Mouse (Mus musculus) adrenal gland, adult (tissue): ENCODE results near the gene Tarbp1.

Source experiments
- DNase-seq, 2 experiments: peaks; one replicate each; pipeline ENCODE4 v3.0.0; 2022 to 2023; ENCODE audit warnings: low spot score in 1 of 2; ENCODE audit not compliant: inconsistent age in 2 of 2

Gene Tarbp1

GRCm38 (mm10) chr8:126474299-126475187 is at the start of gene Tarbp1:
Tarbp1 (minus strand) TSS chr8:126475065.
- DNase-seq: peak; percentile 93 to 98

- peak; percentile 84 to 94 for DNase-seq
Observed at GRCm38 (mm10) chr8:126524233-126524985, 49.5 kb upstream of the Tarbp1 start.

GRCm38 (mm10) chr8:126523060-126523574 is 48.3 kb upstream of the Tarbp1 start:
- peak; percentile 88 to 92 for DNase-seq

DNA sequence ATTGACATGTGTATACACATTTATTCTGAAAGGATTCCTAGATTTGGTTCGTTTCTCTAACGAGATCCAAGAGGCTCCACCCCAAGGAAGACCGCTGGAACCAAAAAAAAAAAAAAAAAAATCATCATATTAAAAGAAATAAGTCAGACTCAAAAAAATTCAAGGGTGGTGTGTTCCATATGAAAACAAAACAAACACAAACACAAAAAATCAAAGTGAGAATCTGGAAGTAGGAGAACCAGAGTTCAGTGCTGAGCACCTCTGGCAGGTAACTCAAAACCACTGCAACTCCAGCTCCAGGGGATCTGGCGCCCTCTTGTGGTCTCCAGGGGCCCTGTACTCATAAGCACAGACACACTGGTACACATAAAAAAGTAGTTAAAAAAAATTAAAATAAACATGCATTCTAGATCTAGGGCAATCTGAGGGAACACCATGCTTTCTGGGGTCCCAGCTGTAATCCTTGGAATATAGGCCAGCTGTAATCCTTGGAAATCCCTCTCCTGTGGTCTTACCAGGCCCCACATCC is 44.6 kb upstream of the Tarbp1 start:
- DNase-seq: peak in 1 of 2 experiments; percentile 40

DNA sequence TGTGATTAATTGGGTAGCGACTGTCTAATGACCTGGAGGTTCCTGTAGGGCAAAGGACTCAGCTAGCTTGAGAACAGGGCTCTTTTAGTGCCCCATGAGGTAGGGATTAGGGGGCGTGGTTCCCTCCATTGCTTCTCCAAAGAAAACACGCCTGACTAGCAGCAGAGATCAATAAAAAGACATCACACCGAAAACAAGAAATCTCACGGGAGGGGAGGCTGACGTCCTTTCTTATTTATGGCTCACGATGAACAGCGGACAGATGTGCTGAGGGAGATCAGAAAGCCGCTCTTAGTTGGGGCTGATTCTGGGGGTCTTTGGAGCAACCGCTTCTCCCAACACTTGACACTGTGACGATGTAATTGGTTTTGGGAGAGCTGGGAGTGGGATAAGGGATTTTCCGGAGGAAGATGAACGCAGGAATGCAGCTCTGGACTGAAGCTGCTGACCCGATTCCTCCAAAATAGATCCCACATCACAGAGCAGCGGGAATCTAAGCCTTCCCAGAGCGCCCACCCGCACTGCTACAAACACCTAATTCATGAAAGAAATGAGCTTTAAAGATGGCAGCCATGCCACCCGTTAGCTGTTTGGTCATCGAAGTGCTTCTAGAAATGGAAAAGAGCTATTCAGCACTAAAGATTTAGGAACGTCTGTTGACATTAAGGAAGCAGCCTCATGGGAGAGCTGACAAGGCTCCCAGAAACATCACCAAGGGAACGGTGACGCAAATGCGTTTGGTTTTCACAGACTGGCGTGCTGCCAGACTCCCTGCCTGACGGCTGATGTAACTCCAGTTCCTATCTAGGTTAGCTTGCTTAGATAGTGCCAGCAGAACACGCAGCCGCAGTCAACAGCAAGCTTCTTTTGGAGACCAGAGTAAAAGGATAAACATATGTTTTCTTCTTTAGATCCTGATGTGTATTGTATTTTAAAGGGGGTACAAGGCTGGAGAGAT is 42.0 kb upstream of the Tarbp1 start:
- peak; percentile 98 to 99 for DNase-seq

- DNase-seq: peak; percentile 78 to 86
Observed at GRCm38 (mm10) chr8:126514011-126514964, 39.4 kb upstream of the Tarbp1 start.

DNA sequence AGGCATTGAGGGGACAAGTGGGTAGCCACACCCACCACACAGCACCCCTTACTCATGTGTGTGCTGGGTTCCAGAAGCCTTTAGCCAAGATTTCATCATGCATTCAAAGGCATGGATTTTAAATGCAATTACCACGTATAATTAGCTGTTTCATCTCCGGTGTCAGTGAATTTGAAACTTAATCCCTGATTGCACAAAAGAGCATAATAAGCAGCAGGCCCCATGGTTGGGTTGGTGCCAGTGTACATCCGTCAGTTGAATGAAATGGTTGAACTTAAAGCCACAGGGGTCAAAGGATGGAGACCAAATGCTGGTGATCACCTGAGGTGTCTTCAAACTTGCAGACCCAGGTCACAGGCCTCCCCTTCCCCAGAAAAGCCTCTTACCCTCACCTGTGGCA is 36.0 kb upstream of the Tarbp1 start:
- DNase-seq: no peak

DNA sequence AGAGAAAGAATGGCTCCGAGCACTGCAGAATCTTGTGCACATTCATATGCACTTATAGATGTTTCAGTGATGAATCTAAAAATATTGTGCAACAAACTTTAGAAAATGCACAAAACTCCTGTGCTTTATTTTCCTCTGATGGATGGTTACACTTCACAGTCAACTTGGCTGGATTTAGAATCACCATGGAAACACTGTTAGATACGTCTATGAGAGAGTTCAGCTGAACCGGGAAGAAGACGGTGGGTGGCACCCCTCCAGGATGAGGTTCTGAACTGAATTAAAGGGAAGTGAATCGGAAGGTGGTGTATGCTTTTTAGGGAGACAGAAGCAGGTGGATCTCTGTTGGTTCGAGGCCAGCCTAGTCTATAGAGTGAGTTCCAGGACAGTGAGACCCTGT is 34.8 kb upstream of the Tarbp1 start:
- DNase-seq: no peak

GRCm38 (mm10) chr8:126508871-126509586 is 34.2 kb upstream of the Tarbp1 start:
- DNase-seq: peak in 1 of 2 experiments; percentile 41

- DNase-seq: no peak
Observed at GRCm38 (mm10) chr8:126508221-126508620, 33.4 kb upstream of the Tarbp1 start.

GRCm38 (mm10) chr8:126504492-126505182 is 29.8 kb upstream of the Tarbp1 start:
- DNase-seq: no peak

- DNase-seq: peak in 1 of 2 experiments; percentile 76
Observed at GRCm38 (mm10) chr8:126502722-126503121, 27.9 kb upstream of the Tarbp1 start.

GRCm38 (mm10) chr8:126499371-126499770 is 24.5 kb upstream of the Tarbp1 start:
- no peak for DNase-seq

GRCm38 (mm10) chr8:126498465-126498864 is 23.6 kb upstream of the Tarbp1 start:
- no peak for DNase-seq

DNA sequence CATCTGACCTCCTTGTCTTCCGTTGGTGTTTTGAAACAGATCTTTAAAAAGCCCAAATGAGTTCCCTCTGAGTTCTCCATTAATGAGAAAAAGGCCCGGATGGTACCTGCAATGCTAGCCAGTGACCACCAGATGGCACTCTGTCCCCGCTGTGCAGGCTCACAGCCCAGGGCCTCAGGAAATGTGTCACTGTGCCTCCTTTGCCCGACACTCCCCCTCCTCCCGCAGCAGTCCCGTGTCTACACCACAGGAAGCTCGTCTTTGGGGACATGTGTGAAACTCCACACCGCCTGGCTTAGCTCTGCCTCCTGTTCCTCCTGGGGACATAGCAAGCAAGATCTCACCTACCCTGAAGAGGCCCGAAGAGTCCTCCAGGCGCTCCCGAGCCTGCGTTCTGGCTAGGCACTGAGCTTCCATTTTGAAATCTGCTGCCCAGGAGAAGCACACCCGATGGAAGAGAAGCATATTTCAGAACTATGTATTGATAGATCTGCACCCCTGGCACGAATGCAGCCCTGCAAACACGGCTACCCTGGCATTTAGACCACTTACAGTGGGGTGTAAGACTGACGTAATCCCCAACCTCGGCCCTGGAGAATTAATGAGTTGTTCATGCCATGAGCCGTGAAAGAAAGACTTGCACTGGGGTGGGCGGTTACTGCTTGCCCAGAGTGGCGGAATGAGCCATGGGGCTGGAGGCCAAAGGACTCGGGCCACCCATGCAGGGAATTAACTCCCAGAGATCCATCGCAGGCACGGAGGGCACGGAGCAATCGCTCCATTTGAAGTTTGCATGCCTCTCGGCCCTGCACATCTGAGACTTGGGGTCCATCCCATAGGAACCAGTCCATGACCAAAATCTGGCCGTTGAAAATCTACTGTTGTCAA is 22.9 kb upstream of the Tarbp1 start:
- DNase-seq: peak; percentile 94 to 99

- no peak for DNase-seq
Observed at GRCm38 (mm10) chr8:126496915-126497314, 22.1 kb upstream of the Tarbp1 start.

DNA sequence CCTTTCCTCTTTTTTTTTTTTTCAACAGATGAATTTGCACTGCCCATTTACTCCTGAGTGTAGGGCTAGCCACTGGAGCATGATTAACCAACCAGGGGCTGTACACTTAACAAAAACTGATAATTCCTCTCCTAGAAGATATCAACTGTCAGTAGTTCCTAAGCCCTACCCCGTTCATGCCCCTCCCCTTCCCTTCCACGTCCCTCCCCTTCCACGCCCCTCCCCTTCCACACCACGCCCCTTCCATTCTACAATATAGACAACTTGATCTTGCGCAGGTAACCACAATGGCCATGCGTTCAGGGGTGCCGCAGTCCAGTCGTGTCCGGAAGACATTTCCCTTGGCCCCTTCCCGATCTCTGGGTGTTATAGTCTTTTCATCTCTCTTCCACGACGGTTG is 20.6 kb upstream of the Tarbp1 start:
- no peak for DNase-seq
